Mouse (Mus musculus) MEL (cell line): Measurements from ENCODE around the gene Lonp2.

Experiments used
- CHD2 ChIP-seq: IDR thresholded peaks from 2 replicates; pipeline ENCODE4 v1.6.1; 2011; ENCODE audit warnings: low read length, improper control_type of control experiment
- POLR2A ChIP-seq, 2 experiments: IDR thresholded peaks; 2 replicates each; pipeline ENCODE4 v1.6.1; 2011 to 2012; ENCODE audit warnings: low read length in 2 of 2, mild to moderate bottlenecking in 2 of 2, control low read depth in 1 of 2, improper control_type of control experiment in 1 of 2, low read depth in 1 of 2, moderate library complexity in 1 of 2; ENCODE audit not compliant: control insufficient read depth in 1 of 2, insufficient read depth in 1 of 2, poor library complexity in 1 of 2

DNA sequence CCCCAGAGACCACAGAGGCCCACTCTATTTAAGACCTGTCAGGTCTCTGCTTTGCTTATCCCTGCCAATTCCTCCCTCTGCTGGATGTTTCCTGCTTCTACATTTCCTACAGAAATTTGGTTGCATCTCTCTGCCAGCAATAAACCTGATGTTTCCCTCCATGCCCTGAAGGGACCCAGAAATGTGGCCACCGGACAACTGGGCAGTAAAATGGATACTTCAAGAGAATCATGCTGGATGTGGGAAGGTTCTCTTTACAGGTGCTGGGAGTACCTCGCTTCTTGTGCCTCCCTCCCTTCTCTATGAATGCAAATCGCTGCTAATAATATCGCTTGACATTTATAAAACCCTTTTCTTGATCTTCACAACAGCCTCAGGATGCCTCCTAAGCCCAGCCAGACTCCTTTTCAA is 41.9 kb upstream of the Lonp2 start:
- no peak for TF ChIP-seq POLR2A (IDR thresholded peaks at IDR 0.05; ENCODE audit: control insufficient read depth in 1 of 2, insufficient read depth in 1 of 2, low read depth in 1 of 2, low read length in 2 of 2, poor library complexity in 1 of 2)
- no peak for TF ChIP-seq CHD2
